Mouse (Mus musculus): ENCODE measurements around the gene Rhob. TPM values are rescaled to one million over a fixed set of nuclear protein-coding genes. Genes with fewer than 3 reads are reported as not detected.

The Rhob gene
- polyA plus RNA-seq, 1 experiment = 415 TPM

DNA sequence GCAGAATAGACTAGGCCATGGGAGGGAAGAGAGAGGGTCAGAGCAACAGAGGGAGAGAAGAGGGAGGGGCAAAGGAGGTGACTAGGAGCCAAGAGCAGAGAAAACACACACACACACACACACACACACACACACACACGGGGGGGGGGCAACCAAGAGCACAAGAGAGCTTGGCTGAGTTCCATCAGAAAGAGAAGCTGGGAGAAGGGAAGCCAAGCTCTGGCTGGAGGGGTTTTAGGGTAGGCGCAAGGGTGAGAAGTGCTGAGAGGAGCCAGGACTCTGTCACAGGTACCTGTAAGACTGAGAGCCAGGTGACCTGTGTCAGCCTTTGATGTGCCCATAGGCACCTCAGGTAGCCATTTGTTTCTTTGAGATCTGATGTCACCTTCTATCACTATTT is 22.9 kb upstream of the Rhob start:
- Histone ChIP-seq H3ac (ENCODE audit: control insufficient read depth, insufficient read length) (no peak overlapping the region), H3K36me3 (ENCODE audit: control insufficient read depth, insufficient read depth) (peaks cover 4% of the 10 kb centered on the region), H3K27me3 (ENCODE audit: control insufficient read depth, insufficient read depth, insufficient read length) (no peaks in the 10 kb centered on the region), H3K4me2 (ENCODE audit: low read depth) (no peak overlapping the region), H3K4me3 (no peak overlapping the region), H3K79me2 (ENCODE audit: control insufficient read depth, insufficient read depth) (no peaks in the 10 kb centered on the region)
- TF ChIP-seq CEBPB (IDR thresholded peaks at IDR 0.05; ENCODE audit: insufficient read depth, poor library complexity, severe bottlenecking) = no peak

DNA sequence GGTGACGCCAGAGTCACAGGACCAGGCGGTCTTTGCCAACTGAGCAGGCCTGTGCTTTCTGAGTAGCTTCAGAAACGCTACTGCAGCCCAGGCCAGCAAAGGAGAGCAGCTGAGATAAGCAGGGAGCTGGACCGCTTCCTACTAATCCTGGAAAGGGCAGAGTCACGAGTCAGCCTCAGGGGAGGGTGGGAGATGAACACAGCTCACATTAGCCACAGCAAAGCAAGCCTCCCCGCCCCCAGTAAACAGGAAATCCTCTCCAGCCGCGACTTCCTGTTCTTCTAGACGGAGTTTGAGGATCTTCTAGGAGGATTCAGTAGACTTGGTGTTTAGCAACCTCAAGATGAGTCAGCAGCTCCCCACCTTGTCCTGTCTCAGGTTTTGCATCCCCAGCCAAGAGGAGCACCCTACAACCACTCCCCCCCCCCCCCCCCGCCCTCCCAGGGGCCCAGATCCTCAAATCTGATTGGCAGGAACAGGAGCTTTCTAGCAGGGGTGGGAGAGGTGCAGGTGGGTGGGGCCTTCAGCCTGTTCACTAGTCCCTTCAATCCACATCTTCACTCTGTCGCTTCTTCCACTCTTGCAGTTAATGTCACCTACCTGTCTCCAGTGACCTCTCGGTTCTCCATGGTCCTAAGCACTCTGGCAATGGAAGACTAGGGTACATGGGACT is 21.7 kb upstream of the Rhob start:
- no peaks in the 10 kb centered on the region for H3K79me2 ChIP-seq (ENCODE audit: control insufficient read depth, insufficient read depth)
- TF ChIP-seq TCF12 (IDR thresholded peaks at IDR 0.05; ENCODE audit: insufficient read depth, poor library complexity, severe bottlenecking) = no peak
- TF ChIP-seq MYOD1 (IDR thresholded peaks at IDR 0.05; ENCODE audit: control insufficient read depth in 1 of 3, insufficient read length in 2 of 3, low read depth in 2 of 3) = peak in 1 of 3 experiments; percentile 68
- TF ChIP-seq MYOG (IDR thresholded peaks at IDR 0.05; ENCODE audit: control insufficient read depth in 1 of 3, insufficient read depth in 1 of 3, insufficient read length in 2 of 3, low read depth in 2 of 3) = peak in 2 of 3 experiments; percentile 34 to 65
- TF ChIP-seq POLR2AphosphoS2 (IDR thresholded peaks at IDR 0.05; ENCODE audit: insufficient read length, low read depth) = no peak
- no peak for TF ChIP-seq CEBPB (IDR thresholded peaks at IDR 0.05; ENCODE audit: insufficient read depth, poor library complexity, severe bottlenecking)
- TF ChIP-seq SRF (IDR thresholded peaks at IDR 0.05; ENCODE audit: control insufficient read depth, insufficient read length, low read depth) = no peak
- peak; percentile 30 for TF ChIP-seq USF1 (IDR thresholded peaks at IDR 0.05; ENCODE audit: low read depth)
- no peak for TF ChIP-seq E2F4 (IDR thresholded peaks at IDR 0.05; ENCODE audit: insufficient read depth)
- no peak for TF ChIP-seq TCF3 (IDR thresholded peaks at IDR 0.05; ENCODE audit: insufficient read length, low read depth)
- TF ChIP-seq MAX (IDR thresholded peaks at IDR 0.05; ENCODE audit: low read depth) = no peak
- TF ChIP-seq POLR2A (IDR thresholded peaks at IDR 0.05; ENCODE audit: insufficient read length, low read depth) = no peak
- TF ChIP-seq REST (IDR thresholded peaks at IDR 0.05; ENCODE audit: insufficient read depth, insufficient read length) = no peak

GRCm38 (mm10) chr12:8519431-8520160 is 19.8 kb upstream of the Rhob start:
- TF ChIP-seq REST (IDR thresholded peaks at IDR 0.05; ENCODE audit: insufficient read depth, insufficient read length) = no peak
- TF ChIP-seq E2F4 (IDR thresholded peaks at IDR 0.05; ENCODE audit: insufficient read depth) = no peak
- TF ChIP-seq MYOD1 (IDR thresholded peaks at IDR 0.05; ENCODE audit: control insufficient read depth in 1 of 3, insufficient read length in 2 of 3, low read depth in 2 of 3) = no peak
- no peak for TF ChIP-seq SRF (IDR thresholded peaks at IDR 0.05; ENCODE audit: control insufficient read depth, insufficient read length, low read depth)

More for the DNA sequence above, 21.7 kb upstream of the Rhob start:
- H3K4me2 ChIP-seq (ENCODE audit: low read depth) = peak overlapping the region; percentile 46
- peaks cover 4% of the 10 kb centered on the region for H3K36me3 ChIP-seq (ENCODE audit: control insufficient read depth, insufficient read depth)
- no peak overlapping the region for H3K4me3 ChIP-seq
- H3K27me3 ChIP-seq (ENCODE audit: control insufficient read depth, insufficient read depth, insufficient read length) = no peaks in the 10 kb centered on the region
- H3ac ChIP-seq (ENCODE audit: control insufficient read depth, insufficient read length) = no peak overlapping the region

DNA sequence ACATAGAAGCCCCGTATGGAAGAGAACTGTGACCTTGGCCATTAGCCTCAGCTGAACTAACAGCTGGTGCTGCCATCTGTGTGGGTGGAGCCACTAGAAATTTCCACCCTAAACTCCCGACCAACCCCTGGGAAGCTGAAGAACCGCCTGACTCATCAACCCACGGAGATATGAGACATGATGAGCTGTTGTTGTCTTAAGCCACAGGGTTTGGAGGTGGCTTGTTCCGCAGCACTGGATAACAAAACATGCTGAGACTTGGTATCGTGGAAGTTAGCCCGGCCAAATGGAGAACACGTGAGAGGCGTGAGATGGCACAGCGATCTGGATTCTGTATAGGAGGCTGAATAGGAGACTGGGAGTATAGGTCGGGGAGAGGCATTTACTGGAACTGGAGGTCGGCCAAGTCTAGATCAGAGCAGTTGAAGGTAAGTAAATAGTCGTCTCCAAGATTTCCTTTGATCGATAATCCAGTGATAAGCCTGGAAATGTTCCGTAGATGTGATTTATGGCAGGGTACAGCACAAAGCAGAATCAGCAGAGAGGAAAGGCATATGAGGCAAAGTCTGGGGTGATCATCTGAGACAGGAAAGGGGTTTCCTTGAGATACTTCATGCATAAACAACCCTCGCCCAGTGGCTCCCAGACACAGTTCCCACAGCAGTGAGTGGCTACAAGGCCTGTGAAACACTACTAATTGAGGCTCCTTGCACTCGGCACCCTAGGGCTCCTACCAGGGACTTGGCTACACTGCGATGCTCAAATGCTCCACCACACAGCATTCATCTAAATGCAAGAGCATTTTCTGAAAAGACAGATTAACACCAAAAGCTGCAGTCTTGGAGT is 11.5 kb upstream of the Rhob start:
- TF ChIP-seq POLR2A (IDR thresholded peaks at IDR 0.05; ENCODE audit: insufficient read length, low read depth) (peak; percentile 71), E2F4 (IDR thresholded peaks at IDR 0.05; ENCODE audit: insufficient read depth) (no peak), USF1 (IDR thresholded peaks at IDR 0.05; ENCODE audit: low read depth) (peak; percentile 56), MYOD1 (IDR thresholded peaks at IDR 0.05; ENCODE audit: control insufficient read depth in 1 of 3, insufficient read length in 2 of 3, low read depth in 2 of 3) (peak; percentile 67 to 91 (median 84)), SRF (IDR thresholded peaks at IDR 0.05; ENCODE audit: control insufficient read depth, insufficient read length, low read depth) (no peak), CEBPB (IDR thresholded peaks at IDR 0.05; ENCODE audit: insufficient read depth, poor library complexity, severe bottlenecking) (no peak), REST (IDR thresholded peaks at IDR 0.05; ENCODE audit: insufficient read depth, insufficient read length) (no peak), MAX (IDR thresholded peaks at IDR 0.05; ENCODE audit: low read depth) (peak; percentile 72), TCF3 (IDR thresholded peaks at IDR 0.05; ENCODE audit: insufficient read length, low read depth) (peak; percentile 55), MYOG (IDR thresholded peaks at IDR 0.05; ENCODE audit: control insufficient read depth in 1 of 3, insufficient read depth in 1 of 3, insufficient read length in 2 of 3, low read depth in 2 of 3) (peak; percentile 19 to 87 (median 82)), POLR2AphosphoS2 (IDR thresholded peaks at IDR 0.05; ENCODE audit: insufficient read length, low read depth) (peak; percentile 71), TCF12 (IDR thresholded peaks at IDR 0.05; ENCODE audit: insufficient read depth, poor library complexity, severe bottlenecking) (peak; percentile 79)
- peak overlapping the region; percentile 24 for H3K4me3 ChIP-seq
- H3K36me3 ChIP-seq (ENCODE audit: control insufficient read depth, insufficient read depth) = no peaks in the 10 kb centered on the region
- H3K4me2 ChIP-seq (ENCODE audit: low read depth) = peak overlapping the region; percentile 93
- H3K27me3 ChIP-seq (ENCODE audit: control insufficient read depth, insufficient read depth, insufficient read length) = no peaks in the 10 kb centered on the region
- H3ac ChIP-seq (ENCODE audit: control insufficient read depth, insufficient read length) = no peak overlapping the region
- no peaks in the 10 kb centered on the region for H3K79me2 ChIP-seq (ENCODE audit: control insufficient read depth, insufficient read depth)

More at GRCm38 (mm10) chr12:8519431-8520160, 19.8 kb upstream of the Rhob start:
- no peak overlapping the region for H3K4me3 ChIP-seq
- no peaks in the 10 kb centered on the region for H3K27me3 ChIP-seq (ENCODE audit: control insufficient read depth, insufficient read depth, insufficient read length)
- no peak overlapping the region for H3K4me2 ChIP-seq (ENCODE audit: low read depth)
- H3ac ChIP-seq (ENCODE audit: control insufficient read depth, insufficient read length) = no peak overlapping the region
- no peaks in the 10 kb centered on the region for H3K36me3 ChIP-seq (ENCODE audit: control insufficient read depth, insufficient read depth)
- no peaks in the 10 kb centered on the region for H3K79me2 ChIP-seq (ENCODE audit: control insufficient read depth, insufficient read depth)
